Mouse (Mus musculus) stomach, embryonic 16.5 days (tissue): ENCODE data around the gene Eif4e2. TPM values are rescaled to one million over a fixed set of nuclear protein-coding genes. Genes with fewer than 3 reads are reported as not detected.

Source experiments
- polyA plus RNA-seq: library from polyadenylated mRNA; unstranded; fragments of >200 nt; fragmentation: Nextera tagmentation; extraction: Ambion mirVana; gene quantifications from 2 replicates; pipeline ENCODE4 v1.2.1, GENCODE M21; 2015

Eif4e2 gene
- polyA plus RNA-seq, 1 experiment from 2014 or later, result 150 TPM

Other genes with a start within 250 kb of the Eif4e2 start
- not detected in 2 replicates for gene Alppl2, start 124.0 kb upstream of the Eif4e2 start, polyA plus RNA-seq
- 39.3 and 39.8 TPM in 2 replicates for gene Alpi, start 112.3 kb upstream of the Eif4e2 start, polyA plus RNA-seq
- 0.08 TPM in 1 of 2 replicates, not detected in the other for gene Akp3, start 88.9 kb upstream of the Eif4e2 start, polyA plus RNA-seq
- 3.0 and 5.7 TPM in 2 replicates for gene Ecel1, start 57.4 kb upstream of the Eif4e2 start, polyA plus RNA-seq
- gene Prss56, start 30.6 kb upstream of the Eif4e2 start, polyA plus RNA-seq, result not detected in 2 replicates
- 0.10 and 2.0 TPM in 2 replicates for gene Chrnd, start 23.3 kb upstream of the Eif4e2 start, polyA plus RNA-seq
- 0.16 and 5.7 TPM in 2 replicates for gene Chrng, start 9.3 kb upstream of the Eif4e2 start, polyA plus RNA-seq
- 0.46 and 0.54 TPM in 2 replicates for gene Efhd1, start 50.4 kb downstream of the Eif4e2 start, polyA plus RNA-seq
- 43.1 and 47.0 TPM in 2 replicates for gene Gigyf2, start 113.1 kb downstream of the Eif4e2 start, polyA plus RNA-seq
- gene Kcnj13, start 180.8 kb downstream of the Eif4e2 start, polyA plus RNA-seq, result 5.0 and 5.4 TPM in 2 replicates